Mouse (Mus musculus) lung, adult 2 months (tissue): Measurements from ENCODE around the gene Chrm1.

ENCODE experiments used
- CTCF ChIP-seq: fragments of 200-500 bp; IDR thresholded peaks from 2 replicates; pipeline ENCODE4 v1.5.1; 2011; ENCODE audit warnings: mild to moderate bottlenecking, low read length, control low read depth; ENCODE audit not compliant: insufficient read depth
- POLR2A ChIP-seq: fragments of 200-500 bp; IDR thresholded peaks from 2 replicates; pipeline ENCODE4 v1.6.1; 2011; ENCODE audit warnings: low read depth, mild to moderate bottlenecking, control low read depth, low read length, borderline replicate concordance; ENCODE audit errors: extremely low read depth

- TF ChIP-seq CTCF (no peak), POLR2A (no peak)
These were observed 49.2 kb upstream of the Chrm1 start for GRCm38 (mm10) chr19:8614343-8614742.
